Mouse (Mus musculus): ENCODE measurements around the gene Ccdc148.

Ccdc148 gene

GRCm38 (mm10) chr2:58783526-58783925 is 377.0 kb downstream of the Ccdc148 start:
- no peak for DNase-seq (ENCODE audit: low spot score)

DNA sequence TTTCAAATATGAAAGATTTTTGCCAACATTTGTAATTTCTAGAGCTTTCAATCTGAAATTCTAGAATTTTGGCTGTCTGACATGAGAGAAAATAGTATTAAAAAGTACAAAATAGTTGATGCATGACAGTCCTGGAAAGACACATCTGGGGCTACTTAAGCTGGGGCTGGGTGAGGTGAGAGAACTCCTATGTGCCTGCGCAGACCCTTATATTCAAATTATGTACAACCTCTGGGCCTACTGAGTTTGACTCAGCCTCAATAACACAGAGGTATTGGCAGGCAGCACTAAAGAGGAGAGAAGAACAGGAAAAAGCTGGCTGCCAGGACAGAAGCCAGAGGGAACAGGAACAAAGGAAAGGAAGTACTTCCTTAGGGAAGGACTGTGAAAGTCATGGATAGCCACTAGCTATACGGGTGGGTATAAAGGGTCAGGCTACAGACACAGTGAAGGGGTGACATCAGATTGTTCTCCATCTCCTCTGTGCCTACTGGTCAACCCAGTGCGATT is 381.4 kb downstream of the Ccdc148 start:
- DNase-seq (ENCODE audit: low spot score) = no peak

GRCm38 (mm10) chr2:58773833-58774232 is 386.6 kb downstream of the Ccdc148 start:
- DNase-seq (ENCODE audit: low spot score) = no peak
